Mouse (Mus musculus): Measurements from ENCODE around the gene Scn11a. TPM values are rescaled to one million over a fixed set of nuclear protein-coding genes. Genes with fewer than 3 reads are reported as not detected.

Gene Scn11a
- total and polyA plus RNA-seq, 3 experiments = under 0.01 TPM; not detected in 2

GRCm38 (mm10) chr9:119780901-119781300 lies 44.4 kb downstream of the Scn11a start:
- ATAC-seq (ENCODE audit: extremely low read depth, insufficient number of reproducible peaks, low FRiP score, poor library complexity, severe bottlenecking) = no peak
- no peak for TF ChIP-seq POLR2AphosphoS5 (IDR thresholded peaks at IDR 0.05; ENCODE audit: insufficient replicate concordance, low read depth, low read length)
- TF ChIP-seq TAL1 (conservative IDR thresholded peaks at IDR 0.05; ENCODE audit: low read depth, low read length) = no peak
- TF ChIP-seq GATA2 (IDR thresholded peaks at IDR 0.05; ENCODE audit: borderline replicate concordance, low read depth, low read length) = no peak
- TF ChIP-seq GATA1 (IDR thresholded peaks at IDR 0.05; ENCODE audit: borderline replicate concordance, low read length) = no peak
- no peak for TF ChIP-seq CTCF (IDR thresholded peaks at IDR 0.05; ENCODE audit: low read depth, low read length)
- no peaks in the 10 kb centered on the region for H3K27me3 ChIP-seq (ENCODE audit: insufficient read depth, low read length)
- no peaks in the 10 kb centered on the region for H3K4me1 ChIP-seq (ENCODE audit: insufficient read depth, low read depth, low read length)
- H3K4me3 ChIP-seq (ENCODE audit: low read depth, low read length) = no peak overlapping the region
- no peaks in the 10 kb centered on the region for H3K36me3 ChIP-seq (replicated peaks)
- peaks cover 64% of the 10 kb centered on the region for H3K9me3 ChIP-seq (replicated peaks)
- DNase-seq (ENCODE audit: low spot score) = no peak

- Histone ChIP-seq H3K4me1 (ENCODE audit: insufficient read depth, low read depth, low read length) (no peaks in the 10 kb centered on the region), H3K4me3 (ENCODE audit: low read depth, low read length) (no peak overlapping the region), H3K27me3 (ENCODE audit: insufficient read depth, low read length) (no peaks in the 10 kb centered on the region), H3K36me3 (replicated peaks) (no peaks in the 10 kb centered on the region), H3K9me3 (replicated peaks) (peaks cover 68% of the 10 kb centered on the region)
- DNase-seq (ENCODE audit: low spot score) (no peak), ATAC-seq (ENCODE audit: extremely low read depth, insufficient number of reproducible peaks, low FRiP score, poor library complexity, severe bottlenecking) (no peak)
- no peak for TF ChIP-seq TAL1 (conservative IDR thresholded peaks at IDR 0.05; ENCODE audit: low read depth, low read length)
- no peak for TF ChIP-seq GATA1 (IDR thresholded peaks at IDR 0.05; ENCODE audit: borderline replicate concordance, low read length)
- no peak for TF ChIP-seq POLR2AphosphoS5 (IDR thresholded peaks at IDR 0.05; ENCODE audit: insufficient replicate concordance, low read depth, low read length)
- TF ChIP-seq GATA2 (IDR thresholded peaks at IDR 0.05; ENCODE audit: borderline replicate concordance, low read depth, low read length) = no peak
- TF ChIP-seq CTCF (IDR thresholded peaks at IDR 0.05; ENCODE audit: low read depth, low read length) = no peak
Measured at GRCm38 (mm10) chr9:119776661-119777060, 48.6 kb downstream of the Scn11a start.

- Histone ChIP-seq H3K4me1 (ENCODE audit: insufficient read depth, low read depth, low read length) (no peaks in the 10 kb centered on the region), H3K27me3 (ENCODE audit: insufficient read depth, low read length) (no peaks in the 10 kb centered on the region), H3K9me3 (replicated peaks) (peaks cover 51% of the 10 kb centered on the region), H3K4me3 (ENCODE audit: low read depth, low read length) (no peak overlapping the region), H3K36me3 (replicated peaks) (no peaks in the 10 kb centered on the region)
- ATAC-seq (ENCODE audit: extremely low read depth, insufficient number of reproducible peaks, low FRiP score, poor library complexity, severe bottlenecking) = no peak
- TF ChIP-seq GATA2 (IDR thresholded peaks at IDR 0.05; ENCODE audit: borderline replicate concordance, low read depth, low read length) = no peak
- TF ChIP-seq POLR2AphosphoS5 (IDR thresholded peaks at IDR 0.05; ENCODE audit: insufficient replicate concordance, low read depth, low read length) = no peak
- TF ChIP-seq TAL1 (conservative IDR thresholded peaks at IDR 0.05; ENCODE audit: low read depth, low read length) = no peak
- no peak for TF ChIP-seq GATA1 (IDR thresholded peaks at IDR 0.05; ENCODE audit: borderline replicate concordance, low read length)
- TF ChIP-seq CTCF (IDR thresholded peaks at IDR 0.05; ENCODE audit: low read depth, low read length) = no peak
- no peak for DNase-seq (ENCODE audit: low spot score)
Measured at GRCm38 (mm10) chr9:119768585-119768984, 56.7 kb downstream of the Scn11a start.

- DNase-seq (ENCODE audit: low spot score) (no peak), ATAC-seq (ENCODE audit: extremely low read depth, insufficient number of reproducible peaks, low FRiP score, poor library complexity, severe bottlenecking) (no peak)
- Histone ChIP-seq H3K4me3 (ENCODE audit: low read depth, low read length) (no peak overlapping the region), H3K27me3 (ENCODE audit: insufficient read depth, low read length) (no peaks in the 10 kb centered on the region), H3K9me3 (replicated peaks) (peaks cover 49% of the 10 kb centered on the region), H3K4me1 (ENCODE audit: insufficient read depth, low read depth, low read length) (no peaks in the 10 kb centered on the region), H3K36me3 (replicated peaks) (no peaks in the 10 kb centered on the region)
- TF ChIP-seq POLR2AphosphoS5 (IDR thresholded peaks at IDR 0.05; ENCODE audit: insufficient replicate concordance, low read depth, low read length) = no peak
- TF ChIP-seq CTCF (IDR thresholded peaks at IDR 0.05; ENCODE audit: low read depth, low read length) = no peak
- TF ChIP-seq TAL1 (conservative IDR thresholded peaks at IDR 0.05; ENCODE audit: low read depth, low read length) = no peak
- no peak for TF ChIP-seq GATA2 (IDR thresholded peaks at IDR 0.05; ENCODE audit: borderline replicate concordance, low read depth, low read length)
- TF ChIP-seq GATA1 (IDR thresholded peaks at IDR 0.05; ENCODE audit: borderline replicate concordance, low read length) = no peak
Measured at GRCm38 (mm10) chr9:119760226-119760625, 65.0 kb downstream of the Scn11a start.

GRCm38 (mm10) chr9:119759457-119759856 lies 65.8 kb downstream of the Scn11a start:
- ATAC-seq (ENCODE audit: extremely low read depth, insufficient number of reproducible peaks, low FRiP score, poor library complexity, severe bottlenecking) (no peak), DNase-seq (ENCODE audit: low spot score) (no peak)
- H3K4me1 ChIP-seq (ENCODE audit: insufficient read depth, low read depth, low read length) = no peaks in the 10 kb centered on the region
- TF ChIP-seq POLR2AphosphoS5 (IDR thresholded peaks at IDR 0.05; ENCODE audit: insufficient replicate concordance, low read depth, low read length) (no peak), GATA2 (IDR thresholded peaks at IDR 0.05; ENCODE audit: borderline replicate concordance, low read depth, low read length) (no peak), GATA1 (IDR thresholded peaks at IDR 0.05; ENCODE audit: borderline replicate concordance, low read length) (no peak), TAL1 (conservative IDR thresholded peaks at IDR 0.05; ENCODE audit: low read depth, low read length) (no peak), CTCF (IDR thresholded peaks at IDR 0.05; ENCODE audit: low read depth, low read length) (no peak)
- H3K4me3 ChIP-seq (ENCODE audit: low read depth, low read length) = no peak overlapping the region
- H3K36me3 ChIP-seq (replicated peaks) = no peaks in the 10 kb centered on the region
- H3K27me3 ChIP-seq (ENCODE audit: insufficient read depth, low read length) = no peaks in the 10 kb centered on the region; the same call in 1 of the 2 replicates
- H3K9me3 ChIP-seq (replicated peaks) = peaks cover 54% of the 10 kb centered on the region

GRCm38 (mm10) chr9:119751507-119751906 lies 73.7 kb downstream of the Scn11a start:
- H3K27me3 ChIP-seq (ENCODE audit: insufficient read depth, low read length) = no peaks in the 10 kb centered on the region; the same call in 1 of the 2 replicates
- no peak for ATAC-seq (ENCODE audit: extremely low read depth, insufficient number of reproducible peaks, low FRiP score, poor library complexity, severe bottlenecking)
- peaks cover 79% of the 10 kb centered on the region for H3K9me3 ChIP-seq (replicated peaks)
- H3K4me1 ChIP-seq (ENCODE audit: insufficient read depth, low read depth, low read length) = no peaks in the 10 kb centered on the region
- no peaks in the 10 kb centered on the region for H3K36me3 ChIP-seq (replicated peaks)
- no peak for DNase-seq (ENCODE audit: low spot score)
- no peak overlapping the region for H3K4me3 ChIP-seq (ENCODE audit: low read depth, low read length)
- no peak for TF ChIP-seq CTCF (IDR thresholded peaks at IDR 0.05; ENCODE audit: low read depth, low read length)
- no peak for TF ChIP-seq GATA1 (IDR thresholded peaks at IDR 0.05; ENCODE audit: borderline replicate concordance, low read length)
- TF ChIP-seq GATA2 (IDR thresholded peaks at IDR 0.05; ENCODE audit: borderline replicate concordance, low read depth, low read length) = no peak
- no peak for TF ChIP-seq POLR2AphosphoS5 (IDR thresholded peaks at IDR 0.05; ENCODE audit: insufficient replicate concordance, low read depth, low read length)
- TF ChIP-seq TAL1 (conservative IDR thresholded peaks at IDR 0.05; ENCODE audit: low read depth, low read length) = no peak
